Mouse (Mus musculus) cerebellum, adult 2 months (tissue): ENCODE data around the gene Tmem135.

Experiments
- CTCF ChIP-seq: fragments of 200-500 bp; IDR thresholded peaks from 2 replicates; pipeline ENCODE4 v1.5.1; 2011; ENCODE audit warnings: low read depth, mild to moderate bottlenecking, control low read depth, low read length, moderate library complexity, borderline replicate concordance; ENCODE audit not compliant: insufficient read depth
- POLR2A ChIP-seq: fragments of 200-500 bp; IDR thresholded peaks from 2 replicates; pipeline ENCODE4 v1.6.1; 2011; ENCODE audit warnings: low read length, control low read depth, borderline replicate concordance; ENCODE audit not compliant: insufficient read depth

DNA sequence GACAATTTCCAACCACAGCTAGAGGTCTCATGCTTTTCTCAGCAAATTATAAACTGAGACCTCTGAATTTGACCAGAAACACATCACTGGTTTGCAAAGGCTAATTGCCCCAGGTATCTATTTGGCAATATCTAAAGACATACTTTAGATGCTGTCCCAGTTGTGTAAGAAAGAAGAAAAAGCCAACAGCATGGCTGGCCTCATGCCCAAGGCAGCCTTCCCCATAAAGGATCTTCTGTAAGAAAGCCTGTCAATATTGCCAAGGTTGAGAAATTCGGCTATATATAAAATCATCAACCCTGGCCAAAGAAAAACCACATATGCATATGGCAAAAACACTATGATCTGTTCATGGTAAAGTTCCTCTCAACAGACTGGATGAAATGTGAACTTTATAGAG, 107.1 kb downstream of the Tmem135 start:
- TF ChIP-seq CTCF: no peak
- no peak for TF ChIP-seq POLR2A
